Mouse (Mus musculus) right cerebral cortex, postnatal 36 days (tissue): ENCODE data around the gene Kdm8.
"Not testable (repeated sequence)": the region's sequence is repeated elsewhere in the genome, so short reads cannot be mapped to it uniquely, and the experiment has no call there.

Source experiments
- DNase-seq, 2 experiments: peaks; one replicate each; pipeline ENCODE4 v3.0.0; 2022; ENCODE audit warnings: low spot score in 2 of 2, mixed read lengths in 1 of 2

Gene Kdm8

GRCm38 (mm10) chr7:125444464-125445401 lies at the start of gene Kdm8:
Kdm8 (plus strand) TSS chr7:125444676.
- DNase-seq: peak; percentile 88 to 89

- DNase-seq: no peak
Measured at GRCm38 (mm10) chr7:125398116-125398515, 46.4 kb upstream of the Kdm8 start.

GRCm38 (mm10) chr7:125398687-125399086 lies 45.8 kb upstream of the Kdm8 start:
- peak; percentile 16 to 23 for DNase-seq

- DNase-seq: no peak
Measured at GRCm38 (mm10) chr7:125407136-125407535, 37.3 kb upstream of the Kdm8 start.

- no peak for DNase-seq
Measured at GRCm38 (mm10) chr7:125415087-125415486, 29.4 kb upstream of the Kdm8 start.

GRCm38 (mm10) chr7:125415776-125416175 lies 28.7 kb upstream of the Kdm8 start:
- no peak for DNase-seq

- no peak for DNase-seq
Measured at GRCm38 (mm10) chr7:125416762-125417161, 27.7 kb upstream of the Kdm8 start.

GRCm38 (mm10) chr7:125418413-125418812 lies 26.1 kb upstream of the Kdm8 start:
- DNase-seq: no peak

GRCm38 (mm10) chr7:125420190-125420589 lies 24.3 kb upstream of the Kdm8 start:
- DNase-seq: no peak

GRCm38 (mm10) chr7:125421911-125422310 lies 22.6 kb upstream of the Kdm8 start:
- DNase-seq: no peak

- no peak for DNase-seq
Measured at GRCm38 (mm10) chr7:125423056-125423455, 21.4 kb upstream of the Kdm8 start.

- no peak for DNase-seq
Measured at GRCm38 (mm10) chr7:125427492-125428090, 16.9 kb upstream of the Kdm8 start.

- no peak for DNase-seq
Measured at GRCm38 (mm10) chr7:125428381-125428780, 16.1 kb upstream of the Kdm8 start.

- not testable (repeated sequence) for DNase-seq
Measured at GRCm38 (mm10) chr7:125428816-125429500, 15.5 kb upstream of the Kdm8 start.

- no peak for DNase-seq
Measured at GRCm38 (mm10) chr7:125430170-125430842, 14.2 kb upstream of the Kdm8 start.

GRCm38 (mm10) chr7:125433874-125434273 lies 10.6 kb upstream of the Kdm8 start:
- no peak for DNase-seq

- DNase-seq: no peak
Measured at GRCm38 (mm10) chr7:125434666-125435290, 9.7 kb upstream of the Kdm8 start.

GRCm38 (mm10) chr7:125442323-125442722 lies 2.2 kb upstream of the Kdm8 start:
- no peak for DNase-seq

GRCm38 (mm10) chr7:125444076-125444463 lies 406 bp upstream of the Kdm8 start:
- no peak for DNase-seq

- DNase-seq: no peak
Measured at GRCm38 (mm10) chr7:125450678-125451077, 6.2 kb downstream of the Kdm8 start.

GRCm38 (mm10) chr7:125451078-125451477 lies 6.6 kb downstream of the Kdm8 start:
- no peak for DNase-seq
